Mouse (Mus musculus): Measurements from ENCODE around the gene Gm21366. TPM values are rescaled to one million over a fixed set of nuclear protein-coding genes. Genes with fewer than 3 reads are reported as not detected.

Gene Gm21366
- polyA plus RNA-seq (2015; fragmentation: Illumina TruSeq; extraction: RNeasy Lipid Tissue Mini Kit (QIAGEN cat#74804); ENCODE audit: insufficient read depth, low read depth, low replicate concordance) = not detected

GRCm38 (mm10) chrY:22861156-22861555, at the start of gene Gm21366:
Gene Gm21366, minus strand, starts transcription at chrY:22861256.

